Mouse (Mus musculus): ENCODE results near the gene Armt1. TPM values are rescaled to one million over a fixed set of nuclear protein-coding genes. Genes with fewer than 3 reads are reported as not detected.

Armt1 gene
- 11.1 TPM for polyA plus RNA-seq (2017; shearing (Covaris generic))

DNA sequence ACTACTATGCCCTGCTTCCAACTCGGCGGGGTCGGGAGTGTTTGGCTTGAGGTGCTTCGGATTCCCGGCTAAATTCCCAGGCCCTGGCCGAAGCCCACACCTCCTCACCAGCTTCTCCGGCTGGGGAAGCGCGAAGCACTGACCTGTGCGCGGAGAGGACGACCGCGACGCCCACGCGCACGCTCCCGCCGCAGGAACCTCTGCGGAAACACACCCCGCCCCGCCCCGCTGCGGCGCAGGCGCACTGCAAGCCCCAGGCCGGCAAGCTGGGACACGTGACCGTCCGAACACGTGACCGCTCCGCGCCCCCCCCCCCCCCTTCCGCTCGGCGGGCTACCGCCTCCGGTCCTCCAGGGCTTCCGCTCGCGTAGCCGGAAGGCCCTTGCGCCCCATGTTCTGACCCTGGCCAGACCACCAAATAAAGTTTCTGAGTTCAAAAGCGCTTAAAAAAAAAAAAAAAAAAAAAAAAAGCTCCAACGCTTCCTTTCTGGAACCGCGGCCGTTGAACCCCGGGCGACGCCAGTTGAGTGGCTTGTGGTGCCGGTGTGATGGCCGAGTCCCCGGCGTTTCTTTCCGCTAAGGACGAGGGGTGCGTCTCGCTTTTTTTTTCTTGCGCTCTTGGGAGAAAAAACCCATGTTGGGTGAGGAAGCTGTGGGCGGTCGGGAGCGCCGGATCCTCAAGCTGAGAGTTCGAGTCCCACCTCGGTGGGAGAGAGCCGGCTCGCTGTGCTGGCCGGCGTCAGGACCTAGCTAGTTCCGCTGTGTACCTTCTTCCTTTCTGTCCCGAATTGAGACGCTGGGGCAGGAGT lies at the start of gene Armt1, which contains the start of gene Rmnd1:
Gene Armt1 (plus strand): TSS at position 345 of the 809 bp plus-strand sequence.
Gene Rmnd1 (minus strand): TSS at position 266 of the 809 bp plus-strand sequence.

DNA sequence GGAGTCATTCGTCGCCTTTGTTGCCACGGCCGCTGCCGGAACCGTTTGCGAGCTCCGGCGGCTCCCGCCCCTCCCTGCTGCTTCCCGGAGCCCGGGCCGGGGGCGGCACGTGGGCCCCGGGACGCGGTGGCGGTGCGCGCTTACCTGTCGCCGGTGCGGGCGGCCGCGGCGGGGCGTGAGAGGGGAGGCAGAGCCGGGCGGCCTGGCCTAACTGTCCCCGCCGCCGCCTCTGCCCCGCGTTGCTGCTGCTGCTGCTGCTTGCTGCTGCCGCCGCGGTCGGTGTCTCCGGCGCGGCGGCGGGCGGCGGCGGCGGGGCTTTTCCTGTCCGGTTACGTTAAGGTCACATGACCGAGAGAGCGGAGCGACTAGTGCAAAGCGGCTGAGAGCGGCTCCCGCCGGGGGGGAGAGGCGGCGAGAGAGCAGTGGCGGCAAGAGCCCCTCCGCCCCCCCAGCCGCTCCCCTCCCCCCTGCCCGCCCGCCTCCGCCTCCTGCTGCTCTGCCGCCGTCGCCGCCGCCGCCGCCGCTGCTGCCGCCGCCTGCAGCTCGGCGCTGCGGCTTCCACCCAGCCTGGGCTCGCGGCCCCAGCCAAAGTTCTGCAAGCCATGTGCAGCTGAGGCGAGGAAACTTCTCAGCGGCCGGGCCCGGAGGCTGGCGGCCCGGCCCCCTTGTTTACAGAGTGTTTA lies 44.4 kb upstream of the Armt1 start, which contains the start of gene Zbtb2:
Gene Zbtb2 (minus strand): TSS at position 408 of the 683 bp plus-strand sequence.

GRCm38 (mm10) chr10:4482355-4482754 lies 50.1 kb downstream of the Armt1 start, which contains the start of gene Ccdc170:
TSS of gene Ccdc170 (plus strand) at chr10:4482502.

Other genes starting within 250 kb of the Armt1 start
- gene Akap12, start 166.1 kb upstream of the Armt1 start, polyA plus RNA-seq (2017; shearing (Covaris generic)), result 4.2 TPM
- 51.5 TPM for gene Zbtb2, start 44.4 kb upstream of the Armt1 start, polyA plus RNA-seq (2017; shearing (Covaris generic))
- 29.5 TPM for gene Rmnd1, start 79 bp upstream of the Armt1 start, polyA plus RNA-seq (2017; shearing (Covaris generic))
- not detected for gene Ccdc170, start 50.0 kb downstream of the Armt1 start, polyA plus RNA-seq (2017; shearing (Covaris generic))
- 1.9 TPM for gene Esr1, start 179.1 kb downstream of the Armt1 start, polyA plus RNA-seq (2017; shearing (Covaris generic))